Mouse (Mus musculus): ENCODE data around the gene Nkiras2.
A peak's percentile ranks its signal among the peaks of the same experiment; 100 is the strongest.
"Not testable (repeated sequence)": the region's sequence is repeated elsewhere in the genome, so short reads cannot be mapped to it uniquely, and the experiment has no call there.

Nkiras2 gene

DNA sequence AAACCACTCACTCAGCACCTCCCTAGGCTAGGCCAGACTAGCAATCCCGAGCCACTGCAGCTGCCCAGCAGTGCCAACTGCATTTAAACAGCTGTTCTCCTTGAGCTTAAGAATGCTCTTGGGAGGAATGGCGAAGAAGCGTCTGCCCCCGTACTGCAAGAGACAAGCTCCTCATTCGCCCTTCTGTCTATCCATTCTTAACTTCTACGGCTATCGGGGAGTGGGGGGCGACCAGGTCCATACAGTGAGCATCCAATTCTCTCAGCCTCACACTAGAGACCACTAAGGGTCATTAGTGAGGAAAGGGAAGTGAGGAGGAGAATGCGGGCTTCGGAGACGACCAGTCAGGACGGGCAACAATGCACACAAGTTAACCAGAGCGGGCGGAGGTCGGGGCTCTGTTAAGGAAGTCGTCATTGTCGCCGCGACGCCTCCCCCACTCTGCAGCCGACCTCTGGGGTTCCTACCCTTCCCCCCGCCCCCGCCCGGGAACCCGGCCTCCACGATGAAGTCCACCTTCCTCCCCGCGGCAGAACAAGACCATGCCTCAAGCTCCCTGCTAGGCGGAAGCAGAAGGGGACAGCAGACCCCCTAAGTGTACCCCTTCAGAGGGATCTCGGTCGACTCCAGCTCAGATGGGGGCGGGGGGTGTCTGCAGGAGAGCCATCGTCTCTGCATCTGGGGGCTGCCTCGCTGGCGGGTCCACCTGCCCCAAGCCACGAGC, at the start of gene Nkiras2:
Gene Nkiras2, plus strand, starts transcription at position 484 of the 724 bp plus-strand sequence.
- no peak for DNase-seq

DNA sequence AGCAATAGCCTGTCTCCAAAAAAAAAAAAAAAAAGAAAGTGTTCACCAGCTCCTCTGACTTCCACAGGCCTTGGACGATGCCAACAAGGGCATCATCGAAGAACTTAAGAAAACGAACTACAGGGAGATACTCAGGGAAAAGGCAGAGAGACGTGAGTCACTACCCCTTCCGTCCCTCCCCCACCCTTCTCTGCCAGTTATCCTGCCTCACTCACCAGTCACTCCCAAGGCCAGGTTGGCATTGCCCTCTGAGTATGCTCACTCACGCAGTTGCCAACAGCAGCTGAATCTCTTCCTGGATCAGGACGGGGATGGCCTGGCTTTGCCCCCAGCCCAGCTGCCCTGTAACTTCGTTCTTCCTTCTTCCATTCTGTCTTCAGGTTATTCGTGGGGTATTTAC, 49.3 kb upstream of the Nkiras2 start:
- no peak for DNase-seq

DNA sequence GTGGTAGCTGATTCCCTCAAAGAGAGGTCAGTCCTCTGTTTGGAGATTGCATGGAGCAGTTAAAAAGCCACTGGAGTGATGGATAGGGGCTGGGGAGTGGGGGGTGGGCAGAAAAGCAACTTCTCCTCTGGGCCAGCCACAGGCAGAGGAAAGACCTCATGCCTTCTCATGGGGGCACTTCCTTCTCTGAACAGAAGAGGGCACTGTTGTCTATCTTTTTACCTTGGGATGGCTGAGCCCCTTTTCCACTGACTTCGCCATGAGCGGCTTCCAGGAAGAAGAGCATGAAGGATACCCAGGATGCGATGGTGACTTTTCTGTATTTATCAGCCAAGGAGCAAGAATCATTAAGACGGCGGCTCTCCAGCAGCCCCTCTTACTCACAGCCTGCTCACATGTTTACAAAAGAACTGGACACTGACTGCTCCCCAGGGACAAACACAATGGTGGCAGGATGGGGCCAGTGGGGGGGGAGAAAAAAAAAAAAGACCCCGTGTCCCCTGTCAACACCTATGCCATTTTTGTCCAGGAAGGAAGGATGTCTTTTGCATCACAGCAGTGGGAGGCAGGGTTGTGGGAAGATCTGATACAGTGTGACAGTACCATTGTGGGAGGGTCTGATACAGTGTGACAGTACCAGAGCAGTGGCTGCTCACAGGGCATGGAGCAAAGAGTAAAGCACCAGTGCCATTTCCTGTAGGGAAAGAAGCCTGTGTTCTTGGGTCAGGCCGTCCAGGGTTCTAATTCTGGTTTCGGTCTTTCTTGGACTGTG, 48.4 kb upstream of the Nkiras2 start:
- DNase-seq = peak; percentile 71

DNA sequence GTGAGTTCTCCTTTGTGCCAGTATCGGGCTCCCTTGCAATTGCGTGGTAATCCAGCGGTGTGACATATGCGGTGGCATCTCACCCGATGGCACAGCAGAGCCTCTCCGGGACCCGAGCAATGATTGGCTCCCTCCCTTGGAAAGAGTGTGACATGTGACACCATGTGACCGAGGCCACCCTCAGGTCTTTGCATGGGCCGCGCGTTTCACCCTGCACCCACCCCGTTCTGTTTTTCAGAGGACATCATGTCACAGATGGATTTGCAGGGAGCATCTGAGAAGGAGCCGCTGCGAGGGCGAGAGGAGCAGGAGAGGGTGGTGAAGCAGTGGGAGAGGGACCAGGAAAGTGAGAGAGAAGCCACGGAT, 47.9 kb upstream of the Nkiras2 start:
- peak; percentile 35 for DNase-seq

DNA sequence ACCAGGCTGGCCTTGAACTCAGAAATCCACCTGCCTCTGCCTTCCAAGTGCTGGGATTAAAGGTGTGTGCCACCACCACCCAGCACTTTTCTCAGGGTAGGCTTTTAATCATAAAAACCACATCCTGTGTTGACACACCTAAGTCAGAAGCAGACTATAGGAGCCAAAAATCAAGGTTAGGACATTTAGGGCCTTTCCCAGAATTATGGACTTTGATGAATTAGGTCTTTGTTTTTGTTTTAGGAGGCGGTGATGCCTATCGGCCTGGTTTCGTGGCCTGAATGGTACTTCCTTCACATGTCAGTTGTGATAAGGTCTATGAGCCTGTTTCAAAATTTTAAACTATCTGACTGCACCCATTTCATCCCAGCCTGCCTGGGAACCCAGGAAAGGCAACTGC, 44.9 kb upstream of the Nkiras2 start:
- no peak for DNase-seq

DNA sequence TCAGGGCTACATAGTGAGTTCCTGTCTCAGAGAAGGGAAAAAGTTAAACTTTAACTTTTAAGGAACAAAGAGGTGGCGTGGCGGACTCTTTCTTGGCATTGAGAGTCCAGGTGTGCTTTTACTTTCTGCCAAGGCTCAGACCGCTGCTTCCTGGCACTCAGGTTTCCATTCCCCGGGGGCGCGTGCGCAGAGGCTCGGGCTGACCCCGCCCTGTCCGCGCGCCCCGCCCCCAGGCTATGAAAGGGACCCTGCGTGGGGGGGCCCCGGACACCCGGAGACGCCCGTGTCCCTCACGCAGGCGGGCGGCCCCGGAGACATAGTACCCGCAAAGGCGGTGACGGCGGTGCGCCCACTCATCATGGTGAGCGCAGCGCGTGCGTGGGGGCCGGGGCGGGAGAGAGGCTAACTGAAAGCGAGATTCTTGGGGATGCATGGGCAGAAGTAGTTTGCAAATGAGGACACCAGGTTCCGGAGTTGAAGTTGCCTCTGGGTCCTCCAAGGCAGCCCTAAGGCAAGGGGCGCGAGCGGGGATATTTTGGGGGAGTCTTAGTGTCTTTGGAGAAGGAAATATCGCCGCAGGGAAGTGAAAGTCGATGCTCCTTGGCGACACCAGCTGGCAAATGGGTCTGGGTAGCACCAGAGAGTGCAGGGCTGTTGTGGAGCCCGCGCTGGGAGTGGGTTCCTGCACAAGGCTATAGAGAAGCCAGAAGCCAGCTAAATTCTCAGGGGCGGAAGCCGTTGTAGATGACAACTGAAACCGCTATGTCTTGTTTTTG, 44.1 kb upstream of the Nkiras2 start, which contains the start of gene Cnp:
Gene Cnp, plus strand, starts transcription at position 197 of the 776 bp plus-strand sequence.
- DNase-seq = peak; percentile 51

DNA sequence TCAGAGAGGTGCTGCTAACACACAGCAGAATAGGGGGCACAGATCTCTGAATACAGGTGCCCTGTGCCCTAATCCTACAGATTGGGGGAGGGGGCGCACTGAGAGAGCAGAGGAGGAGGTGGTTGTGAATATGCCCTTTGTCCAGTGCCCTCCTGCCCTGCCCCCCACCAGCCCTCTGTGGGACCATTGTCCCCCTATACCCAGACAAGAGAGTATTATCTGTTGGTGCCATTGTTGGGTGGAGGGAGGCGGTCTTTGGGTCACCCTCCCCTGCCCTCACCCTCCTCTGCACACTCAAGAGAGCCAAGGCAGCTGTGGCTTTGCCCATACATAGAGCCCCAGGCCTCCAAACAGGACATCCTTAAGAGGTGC, 43.6 kb upstream of the Nkiras2 start:
- peak; percentile 34 for DNase-seq

DNA sequence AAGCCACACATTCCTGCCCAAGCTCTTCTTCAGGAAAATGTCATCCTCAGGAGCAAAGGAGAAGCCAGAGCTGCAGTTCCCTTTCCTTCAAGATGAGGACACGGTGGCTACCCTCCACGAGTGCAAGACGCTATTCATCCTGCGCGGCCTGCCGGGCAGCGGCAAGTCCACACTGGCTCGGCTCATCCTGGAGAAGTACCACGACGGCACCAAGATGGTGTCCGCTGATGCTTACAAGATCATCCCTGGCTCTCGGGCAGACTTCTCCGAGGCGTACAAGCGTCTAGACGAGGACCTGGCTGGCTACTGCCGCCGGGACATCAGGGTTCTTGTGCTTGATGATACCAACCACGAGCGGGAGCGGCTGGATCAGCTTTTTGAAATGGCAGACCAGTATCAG, 42.8 kb upstream of the Nkiras2 start:
- DNase-seq = no peak

DNA sequence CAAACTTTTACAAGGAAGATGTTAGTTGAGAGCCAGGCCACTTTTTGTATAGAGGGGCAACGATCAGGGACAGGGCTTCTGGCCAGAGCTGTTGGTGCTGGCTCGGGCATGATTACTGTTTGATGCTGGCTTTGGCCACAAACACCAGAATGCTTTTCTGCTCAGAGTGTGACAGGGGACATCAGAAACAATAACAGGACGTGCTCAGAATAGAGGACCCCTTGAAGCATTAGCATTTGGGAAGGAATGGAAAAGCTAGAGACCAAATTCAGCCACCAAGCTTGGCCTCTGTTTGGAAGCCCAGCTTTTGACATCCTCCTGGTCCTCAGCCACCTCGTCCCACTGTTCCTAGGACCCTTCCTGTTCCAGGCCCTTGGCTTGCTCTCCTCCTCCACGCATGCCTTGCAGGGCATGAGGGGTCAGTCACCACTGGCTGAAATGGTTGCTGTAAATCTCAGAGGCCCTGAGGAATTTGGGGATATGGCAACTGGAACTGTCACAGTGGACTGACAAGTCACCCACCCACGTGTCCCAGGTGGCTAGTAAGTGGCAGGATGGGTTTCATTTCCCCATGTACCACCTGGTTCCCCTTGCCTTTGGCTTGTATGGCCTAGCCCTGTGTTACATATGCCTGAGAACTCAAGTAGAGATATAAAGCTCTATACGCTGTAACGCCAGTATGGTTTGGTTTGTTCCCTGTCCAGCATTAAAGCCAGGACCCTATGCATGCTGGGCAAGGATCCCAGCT, 41.0 kb upstream of the Nkiras2 start:
- DNase-seq = no peak

DNA sequence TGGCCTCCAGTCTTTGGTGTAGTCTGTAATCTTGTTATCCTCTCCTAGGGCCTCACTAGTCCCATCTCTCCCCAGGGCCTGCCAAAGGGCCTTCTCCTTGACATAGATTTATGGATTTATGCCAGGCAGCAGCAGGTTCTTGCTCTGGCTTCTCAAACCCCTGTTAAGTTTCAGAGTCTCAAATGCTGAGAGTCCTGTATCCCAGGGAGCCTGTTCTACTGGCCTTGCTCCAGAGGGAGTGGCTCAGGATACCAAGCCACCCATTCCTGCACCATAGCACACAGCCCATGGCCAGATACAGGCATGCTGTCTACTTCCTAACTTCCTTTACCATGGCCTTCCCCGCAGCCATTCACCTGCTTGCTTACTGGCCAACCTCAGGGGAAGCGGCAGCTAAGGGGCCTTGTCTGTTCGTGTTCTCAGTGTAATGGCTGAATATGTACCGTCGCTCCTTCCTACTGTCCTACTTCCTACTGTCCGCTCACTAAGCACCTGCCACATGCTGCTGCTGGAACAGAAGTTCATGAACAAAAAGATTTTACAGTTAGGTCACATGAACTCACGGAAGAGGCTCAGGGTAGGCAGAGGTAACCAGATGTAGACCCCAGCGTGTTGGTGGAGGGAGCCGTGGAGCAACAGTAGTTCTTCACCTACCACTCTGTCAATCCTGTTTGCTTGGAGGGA, 39.8 kb upstream of the Nkiras2 start:
- no peak for DNase-seq

DNA sequence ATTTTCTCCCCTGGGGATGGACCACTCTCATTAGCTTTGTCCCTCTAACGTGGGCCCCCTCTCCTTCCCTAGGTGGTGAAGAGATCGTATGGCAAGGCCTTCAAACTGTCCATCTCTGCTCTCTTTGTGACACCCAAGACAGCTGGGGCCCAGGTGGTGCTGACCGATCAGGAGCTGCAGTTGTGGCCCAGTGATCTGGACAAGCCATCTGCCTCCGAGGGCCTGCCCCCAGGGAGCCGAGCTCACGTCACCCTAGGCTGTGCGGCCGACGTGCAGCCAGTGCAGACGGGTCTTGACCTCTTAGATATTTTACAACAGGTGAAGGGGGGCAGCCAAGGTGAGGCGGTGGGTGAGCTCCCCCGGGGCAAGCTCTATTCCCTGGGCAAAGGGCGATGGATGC, 38.8 kb upstream of the Nkiras2 start:
- DNase-seq = no peak

DNA sequence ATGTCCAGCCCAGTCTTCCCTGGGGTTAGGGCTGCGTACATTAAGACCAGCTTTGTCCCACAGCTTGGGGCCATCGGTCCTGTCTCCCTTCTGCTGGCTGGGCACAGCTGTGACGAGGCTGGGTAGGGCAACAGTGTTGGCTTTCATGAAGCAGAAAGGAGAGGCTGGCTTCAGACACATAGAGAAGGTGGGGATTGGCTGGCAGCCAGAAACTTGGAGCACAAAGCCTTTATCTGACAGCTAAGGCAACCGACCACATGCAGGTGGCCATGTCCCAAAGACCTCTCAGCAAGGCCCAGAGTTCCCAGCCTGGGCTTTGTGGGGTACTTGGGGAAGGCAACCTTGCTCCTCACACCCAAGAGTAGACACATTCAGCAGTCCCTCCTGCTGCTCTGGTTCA, 37.3 kb upstream of the Nkiras2 start:
- DNase-seq = no peak

DNA sequence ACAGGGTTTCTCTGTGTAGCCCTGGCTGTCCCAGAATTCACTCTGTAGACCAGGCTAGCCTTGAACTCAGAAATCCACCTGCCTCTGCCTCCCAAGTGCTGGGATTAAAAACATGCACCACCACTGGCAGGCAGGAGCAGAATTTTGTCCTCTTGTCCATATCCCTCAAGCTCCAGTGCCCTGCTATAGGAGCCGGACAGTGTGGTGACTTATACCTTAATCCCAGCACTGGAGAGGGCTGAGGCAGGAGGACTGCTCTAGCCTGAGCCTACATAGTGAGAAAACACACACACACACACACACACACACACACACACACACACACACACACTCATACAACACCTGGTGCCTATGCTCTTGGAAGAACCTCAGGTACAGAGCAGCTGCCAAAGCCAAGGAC, 36.6 kb upstream of the Nkiras2 start:
- not testable (repeated sequence) for DNase-seq

DNA sequence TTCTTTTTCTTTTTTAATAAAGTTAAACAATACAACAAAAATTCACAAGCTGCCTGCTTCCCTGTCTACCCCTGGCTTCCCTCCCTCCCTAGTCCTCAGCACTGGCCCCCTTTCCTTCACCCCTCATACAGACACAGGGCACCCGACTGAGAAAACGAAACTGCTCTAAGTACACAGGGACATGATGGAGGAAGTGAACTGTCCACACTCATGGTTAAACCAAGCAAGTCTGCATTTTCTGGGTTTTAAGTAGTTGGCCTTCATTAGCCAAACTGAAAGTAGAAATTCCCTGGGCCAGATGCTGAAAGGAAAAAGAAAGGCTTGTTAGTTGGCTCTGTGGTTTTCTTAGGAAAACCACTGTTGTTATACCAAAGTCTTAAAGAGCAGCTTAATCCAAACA, 36.2 kb upstream of the Nkiras2 start:
- no peak for DNase-seq

DNA sequence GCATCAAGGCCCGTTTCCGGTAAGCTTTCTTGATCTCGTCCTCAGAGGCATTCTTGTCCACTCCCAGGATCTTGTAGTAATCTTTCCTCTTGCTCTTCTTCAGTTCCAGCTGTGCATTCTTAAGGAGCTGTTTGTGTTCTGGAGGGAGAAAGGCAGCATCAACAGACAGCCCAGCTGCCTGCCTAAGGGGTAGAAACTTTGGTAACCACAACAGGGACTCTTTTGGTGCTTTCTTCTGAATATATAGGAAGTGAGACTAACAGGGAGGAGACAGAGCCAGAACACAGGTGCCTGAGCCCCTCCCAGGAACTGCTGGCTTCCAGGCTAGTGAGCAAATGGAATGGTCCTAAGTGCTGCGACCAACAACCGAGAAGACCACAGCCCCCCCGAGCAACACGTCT, 34.5 kb upstream of the Nkiras2 start:
- no peak for DNase-seq

DNA sequence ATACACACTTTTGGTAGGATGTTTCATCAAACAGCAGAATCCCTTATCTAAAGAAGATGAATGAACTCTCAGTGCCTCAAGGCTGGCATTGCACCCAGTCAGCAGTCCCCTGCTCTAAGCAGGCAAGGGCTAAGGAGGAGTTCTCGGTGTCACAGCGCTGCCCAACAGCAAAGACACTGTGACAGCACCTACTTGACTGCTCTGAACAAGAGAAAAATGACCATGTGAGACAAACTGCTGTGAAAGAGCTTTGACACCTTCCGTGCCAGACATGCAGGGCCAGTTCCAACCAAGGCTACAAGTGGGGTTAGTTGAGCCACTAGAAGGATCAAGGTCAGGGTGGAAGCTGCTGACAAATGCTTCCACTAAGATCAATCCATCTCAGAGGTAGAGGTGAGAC, 33.9 kb upstream of the Nkiras2 start:
- DNase-seq = no peak

DNA sequence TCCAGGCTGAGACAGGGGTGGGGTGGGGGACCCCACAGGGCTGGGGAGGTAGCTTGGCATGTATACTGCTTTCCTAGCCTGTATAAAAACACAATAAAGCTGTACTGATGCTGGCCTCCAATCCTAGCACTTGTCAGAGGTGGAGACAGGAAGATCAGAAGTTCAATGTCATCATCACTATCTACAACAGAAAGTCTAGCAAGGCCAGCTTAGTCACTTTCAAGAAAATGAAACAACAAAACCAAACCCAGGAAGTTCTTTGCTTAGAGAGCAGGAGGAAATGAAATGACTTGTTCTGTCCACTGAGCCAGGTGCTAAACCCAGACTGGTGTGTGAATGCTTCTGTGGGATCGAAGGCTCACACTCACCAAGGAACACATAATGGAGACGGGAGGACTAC, 30.6 kb upstream of the Nkiras2 start:
- DNase-seq = no peak

DNA sequence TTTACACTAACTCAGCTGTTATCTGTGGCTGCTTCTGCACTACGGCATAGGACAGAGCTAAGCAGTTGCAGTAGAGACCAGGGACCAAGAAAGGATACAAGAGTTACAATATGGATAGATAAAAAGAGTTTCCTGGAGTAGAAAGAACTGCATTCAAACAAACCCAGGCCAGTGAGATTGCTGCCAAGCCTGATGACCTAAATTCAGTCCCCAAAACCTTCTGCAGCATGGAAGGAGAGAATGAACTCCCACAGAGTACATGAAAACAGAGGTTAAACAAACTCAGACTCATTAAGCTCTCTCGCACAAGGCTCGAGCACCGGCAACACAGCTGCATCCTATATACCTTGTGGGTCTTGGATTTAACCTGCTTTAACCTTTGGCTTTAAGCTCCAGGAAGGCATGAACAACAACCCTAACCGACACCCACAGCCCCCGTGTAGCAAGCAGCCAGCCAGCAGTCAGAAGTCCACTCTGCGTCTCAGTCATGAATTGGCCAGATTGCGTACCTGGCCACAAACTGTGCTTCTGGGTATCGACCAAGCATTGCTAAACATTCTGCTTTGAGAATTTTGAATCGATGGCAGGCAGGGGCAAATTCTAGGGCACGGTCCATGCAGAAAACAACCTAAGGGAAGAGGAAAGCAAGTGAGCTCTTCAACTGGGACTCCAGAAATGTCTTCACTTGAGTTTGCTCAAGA, 26.5 kb upstream of the Nkiras2 start:
- DNase-seq = no peak

DNA sequence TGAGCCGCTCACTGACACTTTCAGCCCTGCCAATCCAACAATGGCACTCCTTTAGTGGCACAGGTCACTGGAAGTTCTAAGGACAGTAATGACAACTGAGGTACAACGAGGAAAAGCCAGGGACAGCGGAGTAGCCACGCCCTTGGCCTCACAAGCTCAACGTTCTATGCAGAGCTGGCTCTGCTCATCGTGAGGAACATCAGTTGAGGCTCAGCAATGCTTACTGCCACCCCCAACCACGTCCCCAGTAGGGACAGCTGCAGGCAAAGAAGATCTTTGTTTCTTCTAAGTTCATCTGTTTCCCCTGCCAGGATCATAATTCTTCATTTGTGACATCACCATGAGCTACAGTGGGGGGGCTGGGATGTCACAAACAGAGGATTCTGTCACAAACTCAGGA, 24.4 kb upstream of the Nkiras2 start:
- no peak for DNase-seq

DNA sequence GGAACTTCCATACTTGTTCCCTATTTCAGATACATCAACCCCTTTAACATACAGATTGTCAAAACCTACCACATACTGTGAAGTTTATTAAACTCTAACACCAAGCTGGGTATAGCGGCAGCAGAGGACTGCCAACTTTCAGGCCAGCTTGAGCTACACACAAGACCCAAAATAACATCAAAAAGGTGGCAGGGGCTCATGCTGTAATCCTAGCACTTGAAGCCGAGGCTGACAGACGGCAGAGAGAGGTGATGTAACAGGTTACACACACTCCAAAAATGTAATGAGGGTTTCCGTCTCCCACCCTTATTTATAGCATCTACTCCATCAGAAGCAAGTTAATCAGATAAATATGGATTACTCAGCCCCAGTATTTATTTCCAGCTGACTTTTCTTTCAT, 23.5 kb upstream of the Nkiras2 start:
- DNase-seq = no peak

DNA sequence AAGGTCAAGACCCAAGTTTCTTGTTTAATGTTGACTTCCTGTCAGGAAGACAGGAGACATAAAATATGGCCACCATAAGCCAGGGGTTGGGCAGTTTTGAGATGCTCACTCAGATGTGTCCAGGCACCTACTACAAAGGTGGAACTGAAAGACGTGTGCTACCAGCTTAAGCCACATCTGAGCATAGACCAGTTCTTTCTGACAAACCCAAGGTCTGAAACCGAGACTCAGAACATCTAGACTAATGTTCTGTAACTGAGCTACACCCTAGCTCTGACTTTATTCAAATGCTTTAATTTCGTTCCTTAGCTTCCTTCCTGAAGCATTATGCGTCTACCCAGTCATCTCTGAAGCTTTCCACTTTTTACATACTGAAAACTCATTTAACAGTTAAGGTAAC, 21.0 kb upstream of the Nkiras2 start:
- DNase-seq = no peak

DNA sequence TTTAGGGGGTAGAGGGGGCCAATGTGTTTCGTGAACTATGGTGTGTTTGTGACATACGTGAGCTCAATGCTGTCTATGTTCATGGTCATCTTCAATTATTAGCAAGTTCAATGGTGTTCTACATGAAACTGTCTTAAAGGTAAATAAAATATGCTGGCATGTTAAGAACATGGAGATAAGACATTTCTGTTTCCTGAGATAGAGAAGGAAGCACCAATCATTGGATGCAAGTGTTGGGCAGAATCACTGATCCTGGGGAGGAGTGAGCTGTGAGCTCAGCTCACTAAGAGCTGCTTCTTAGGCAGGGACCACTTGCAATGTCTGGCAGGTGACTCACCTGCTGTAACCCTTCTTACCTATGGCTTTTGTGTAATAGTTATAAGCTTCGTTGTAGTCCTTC, 17.7 kb upstream of the Nkiras2 start:
- no peak for DNase-seq
